Mouse (Mus musculus): Measurements from ENCODE around the gene Glod4. TPM values are rescaled to one million over a fixed set of nuclear protein-coding genes. Genes with fewer than 3 reads are reported as not detected.
A peak's percentile ranks its signal among the peaks of the same experiment; 100 is the strongest.

Gene Glod4
- polyA plus RNA-seq, 1 experiment from 2014 or later = 138 TPM

DNA sequence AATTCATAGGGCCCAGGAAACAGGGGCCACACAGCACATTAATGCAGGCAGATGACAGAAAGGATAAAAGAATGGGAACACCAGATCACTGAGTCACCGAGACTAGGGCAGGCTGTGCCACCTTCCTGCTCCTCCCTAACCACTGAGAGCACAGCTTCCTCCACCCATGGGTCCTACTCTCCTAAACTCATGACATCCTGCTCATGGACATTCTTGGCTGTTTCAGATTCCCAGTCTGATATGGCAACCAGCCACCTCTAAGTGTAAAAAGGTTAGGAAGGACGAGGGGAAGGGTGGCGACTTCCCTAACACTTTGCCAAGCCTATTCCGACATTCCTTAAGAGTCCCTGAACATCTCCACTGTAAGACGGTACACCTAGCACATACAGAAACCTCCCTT is 112.7 kb downstream of the Glod4 start:
- Histone ChIP-seq H3K27me3 (no peaks in the 10 kb centered on the region), H3K4me1 (peaks cover 2% of the 10 kb centered on the region; the same call in 1 of the 2 replicates), H3K9ac (no peak overlapping the region), H3K27ac (peak overlapping the region; percentile 18; the same call in 1 of the 2 replicates), H3K4me2 (no peak overlapping the region), H3K4me3 (no peak overlapping the region), H3K36me3 (peaks cover 12% of the 10 kb centered on the region; the same call in 1 of the 2 replicates), H3K9me3 (no peaks in the 10 kb centered on the region)
- no peak for ATAC-seq (ENCODE audit: borderline replicate concordance, extremely low read depth, low FRiP score, low TSS enrichment)
- 65% methylated on average over 5 of the region's 5 CpGs for WGBS

DNA sequence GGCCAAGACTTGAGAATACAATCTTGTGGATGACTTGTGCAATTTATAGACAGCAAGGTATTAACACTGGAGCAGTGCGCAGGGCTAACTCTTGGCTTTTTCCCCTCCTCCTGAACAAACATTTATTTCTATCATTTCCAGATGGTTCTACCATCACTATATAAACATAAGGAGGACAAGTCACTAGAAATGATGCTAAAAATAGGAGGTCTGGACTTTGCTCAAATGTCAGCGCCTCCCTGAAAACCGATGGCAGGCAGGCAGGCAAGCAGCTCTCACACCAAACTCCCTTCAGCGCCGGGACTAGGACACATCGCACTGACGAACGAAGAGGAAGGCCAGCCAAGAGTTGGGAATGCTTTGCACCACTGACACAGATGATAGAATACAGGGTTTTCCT is 118.1 kb downstream of the Glod4 start:
- Histone ChIP-seq H3K27me3 (no peaks in the 10 kb centered on the region), H3K9ac (no peak overlapping the region), H3K27ac (peak overlapping the region; percentile 75), H3K4me3 (no peak overlapping the region), H3K9me3 (no peaks in the 10 kb centered on the region), H3K4me1 (peaks cover 23% of the 10 kb centered on the region), H3K4me2 (no peak overlapping the region), H3K36me3 (no peaks in the 10 kb centered on the region)
- WGBS = 54% methylated on average over 8 of the region's 8 CpGs
- ATAC-seq (ENCODE audit: borderline replicate concordance, extremely low read depth, low FRiP score, low TSS enrichment) = no peak

DNA sequence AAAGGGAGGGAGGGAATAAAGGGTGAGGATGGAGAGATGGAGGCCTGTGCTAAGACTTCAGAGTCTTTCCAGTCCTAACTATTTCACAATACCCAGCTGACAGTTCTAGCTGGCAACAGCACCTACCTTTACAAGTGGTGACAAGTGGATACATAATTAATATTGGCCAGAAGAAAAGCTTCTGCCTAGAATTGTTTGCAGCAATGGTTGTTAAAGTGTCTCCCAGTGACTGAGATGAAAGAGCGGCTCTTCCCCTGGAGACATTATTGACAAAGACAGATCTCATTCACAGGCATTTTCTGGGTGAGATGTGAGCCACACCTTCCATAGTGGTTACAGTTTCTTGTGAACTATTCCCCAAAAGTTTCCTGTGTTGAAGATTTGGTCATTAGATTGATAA is 120.0 kb downstream of the Glod4 start:
- no peak overlapping the region for H3K9ac ChIP-seq
- 95% methylated on average over 1 of the region's 1 CpGs for WGBS
- no peak overlapping the region for H3K4me3 ChIP-seq
- H3K4me1 ChIP-seq = peaks cover 30% of the 10 kb centered on the region
- no peaks in the 10 kb centered on the region for H3K9me3 ChIP-seq
- no peaks in the 10 kb centered on the region for H3K27me3 ChIP-seq
- no peaks in the 10 kb centered on the region for H3K36me3 ChIP-seq
- ATAC-seq (ENCODE audit: borderline replicate concordance, extremely low read depth, low FRiP score, low TSS enrichment) = no peak
- no peak overlapping the region for H3K4me2 ChIP-seq
- H3K27ac ChIP-seq = no peak overlapping the region

DNA sequence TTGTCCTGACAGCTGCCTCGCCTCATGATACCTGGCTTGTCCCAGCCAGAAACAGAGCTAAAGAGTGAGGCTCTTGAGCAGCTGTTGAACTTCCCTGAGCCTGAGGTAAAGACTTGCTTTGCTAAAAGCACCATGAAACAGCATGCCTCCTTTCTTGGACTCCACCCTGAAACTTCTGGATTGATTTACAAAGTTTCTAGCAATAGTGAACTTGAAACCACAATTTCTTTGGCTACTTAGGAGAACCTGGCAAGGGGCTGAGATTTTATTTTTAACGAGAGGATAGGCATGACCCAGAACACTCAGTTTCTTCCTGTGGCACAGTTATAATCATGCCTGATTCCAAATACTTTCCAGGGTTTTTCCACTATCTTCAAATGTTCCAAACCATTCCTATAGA is 121.0 kb downstream of the Glod4 start:
- H3K9me3 ChIP-seq = no peaks in the 10 kb centered on the region
- no peaks in the 10 kb centered on the region for H3K27me3 ChIP-seq
- H3K4me2 ChIP-seq = no peak overlapping the region
- no peaks in the 10 kb centered on the region for H3K36me3 ChIP-seq
- no peak for ATAC-seq (ENCODE audit: borderline replicate concordance, extremely low read depth, low FRiP score, low TSS enrichment)
- peaks cover 30% of the 10 kb centered on the region for H3K4me1 ChIP-seq
- no peak overlapping the region for H3K4me3 ChIP-seq
- H3K9ac ChIP-seq = no peak overlapping the region
- 80% methylated on average over 2 of the region's 2 CpGs for WGBS
- H3K27ac ChIP-seq = no peak overlapping the region

DNA sequence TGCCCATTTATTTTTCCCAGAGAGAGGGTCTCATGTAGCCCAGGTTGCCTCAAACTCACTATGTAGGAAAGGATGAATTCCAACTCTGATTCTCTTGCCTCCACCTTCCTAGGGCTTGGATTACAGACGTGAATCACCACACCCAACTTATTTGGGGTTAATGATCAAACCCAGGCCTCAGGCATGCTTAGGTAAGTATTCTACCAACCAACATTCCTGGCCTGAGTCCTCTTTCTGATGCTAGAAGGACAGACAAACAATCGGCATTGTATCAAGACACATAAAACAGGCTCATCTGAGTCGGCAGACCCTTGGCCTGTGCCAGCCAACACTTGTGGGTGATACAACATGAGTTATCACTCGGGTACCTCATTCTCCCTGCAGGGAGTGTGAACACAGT is 122.4 kb downstream of the Glod4 start:
- H3K4me1 ChIP-seq = peaks cover 30% of the 10 kb centered on the region
- no peak overlapping the region for H3K9ac ChIP-seq
- H3K27me3 ChIP-seq = no peaks in the 10 kb centered on the region
- no peak for ATAC-seq (ENCODE audit: borderline replicate concordance, extremely low read depth, low FRiP score, low TSS enrichment)
- H3K27ac ChIP-seq = peak overlapping the region; percentile 85; the same call in 1 of the 2 replicates
- peaks cover 10% of the 10 kb centered on the region for H3K36me3 ChIP-seq
- WGBS = 71% methylated on average over 4 of the region's 4 CpGs
- H3K9me3 ChIP-seq = no peaks in the 10 kb centered on the region
- H3K4me3 ChIP-seq = no peak overlapping the region
- no peak overlapping the region for H3K4me2 ChIP-seq

DNA sequence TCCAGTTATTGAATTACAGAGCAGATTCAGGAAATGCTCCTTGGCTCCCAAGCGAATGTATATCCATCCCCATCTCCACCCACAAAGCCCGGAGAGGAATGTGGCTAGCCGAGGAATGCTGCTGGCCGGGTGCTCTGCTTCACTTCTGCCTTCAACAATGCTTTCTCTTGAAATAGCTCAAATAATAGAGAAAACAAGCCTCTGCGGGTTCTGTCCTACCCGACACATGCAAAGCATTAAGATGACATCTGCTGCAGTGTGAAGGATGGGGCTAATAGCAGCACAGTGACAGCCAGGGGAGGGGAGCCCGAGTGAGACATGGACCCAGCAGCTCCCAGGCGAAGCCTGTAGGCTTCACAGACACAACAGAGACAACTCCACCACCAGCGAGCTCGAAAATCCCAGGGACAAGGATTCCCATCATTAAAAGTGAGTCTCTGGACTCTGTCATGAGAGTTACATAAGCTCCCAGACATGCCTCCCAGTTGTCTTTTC is 123.1 kb downstream of the Glod4 start:
- peak; percentile 52; the same call in 1 of the 2 replicates for ATAC-seq (ENCODE audit: borderline replicate concordance, extremely low read depth, low FRiP score, low TSS enrichment)
- Histone ChIP-seq H3K36me3 (peaks cover 10% of the 10 kb centered on the region), H3K9me3 (no peaks in the 10 kb centered on the region), H3K9ac (no peak overlapping the region), H3K4me1 (peaks cover 24% of the 10 kb centered on the region), H3K4me2 (no peak overlapping the region), H3K27ac (peak overlapping the region; percentile 85), H3K27me3 (no peaks in the 10 kb centered on the region), H3K4me3 (no peak overlapping the region)
- 24% methylated on average over 10 of the region's 10 CpGs for WGBS

DNA sequence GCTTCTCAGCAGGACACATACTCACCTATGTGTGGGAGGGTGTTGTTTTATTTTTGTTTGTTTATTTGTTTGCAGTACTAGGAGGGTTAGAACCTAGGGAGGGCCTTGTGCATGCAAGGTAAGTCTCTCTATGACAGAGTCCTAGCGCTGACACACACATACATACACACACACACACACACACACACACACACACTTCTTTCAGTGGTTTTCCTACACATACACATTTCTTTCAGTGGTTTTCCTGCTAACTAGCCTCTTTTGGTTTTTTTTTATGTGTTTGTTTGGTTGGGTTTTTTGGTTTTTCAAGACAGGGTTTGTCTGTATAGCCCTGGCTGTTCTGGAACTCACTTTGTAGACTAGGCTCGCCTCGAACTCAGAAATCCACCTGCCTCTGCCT is 133.1 kb downstream of the Glod4 start:
- Histone ChIP-seq H3K4me2 (no peak overlapping the region), H3K27ac (no peak overlapping the region), H3K4me3 (no peak overlapping the region), H3K9me3 (no peaks in the 10 kb centered on the region), H3K4me1 (peaks cover 24% of the 10 kb centered on the region), H3K36me3 (0 out of 2 replicates have a peak, but pooled peaks cover 7% of the 10 kb centered on the region), H3K9ac (no peak overlapping the region), H3K27me3 (no peaks in the 10 kb centered on the region)
- WGBS = 93% methylated on average over 3 of the region's 3 CpGs
- ATAC-seq (ENCODE audit: borderline replicate concordance, extremely low read depth, low FRiP score, low TSS enrichment) = no peak

DNA sequence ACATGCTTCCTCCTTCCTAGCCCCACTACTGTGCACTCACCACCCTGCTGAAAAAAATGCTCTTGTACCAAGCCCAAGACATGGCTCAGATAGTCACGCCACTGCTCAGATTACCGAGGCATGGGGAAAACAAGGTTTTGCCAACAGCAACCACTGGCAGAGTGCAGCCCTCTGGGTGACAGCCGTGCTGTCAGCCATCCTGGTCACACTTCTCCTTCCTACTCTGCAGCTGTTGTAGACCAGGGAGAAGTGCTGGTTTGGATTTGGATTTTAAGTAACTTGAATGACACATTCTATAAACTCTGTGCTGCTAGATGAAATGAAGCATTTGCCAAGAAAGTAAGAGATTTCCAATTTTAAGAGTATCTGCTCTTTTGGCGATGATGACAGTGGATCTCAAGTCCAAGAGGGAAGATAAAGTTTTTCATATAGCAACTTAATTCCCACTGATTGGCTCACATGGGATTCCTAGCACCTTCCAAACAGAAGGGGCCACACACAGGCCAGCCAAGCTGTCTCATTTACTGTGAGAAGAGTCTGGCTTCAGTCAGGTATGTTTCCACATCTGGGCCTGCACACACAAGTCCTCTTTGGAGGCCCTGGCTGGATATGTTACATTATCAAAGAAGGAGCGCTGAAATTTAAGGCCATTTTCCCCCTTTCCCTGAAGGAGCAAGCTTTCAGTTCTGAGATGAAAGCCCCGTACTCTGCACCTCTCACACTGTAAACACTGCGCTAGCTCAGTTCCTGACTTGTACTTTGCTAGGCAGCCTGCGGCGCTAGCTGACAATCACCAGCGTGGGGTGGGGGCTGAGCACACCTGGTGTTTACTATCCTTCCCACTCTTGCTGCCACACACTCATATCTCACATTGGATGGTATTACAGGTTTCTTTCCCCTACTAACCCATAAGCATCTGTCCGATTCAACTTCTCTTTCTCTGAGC is 136.7 kb downstream of the Glod4 start:
- Histone ChIP-seq H3K4me2 (no peak overlapping the region), H3K9me3 (no peaks in the 10 kb centered on the region), H3K4me3 (no peak overlapping the region), H3K27ac (peak overlapping the region; percentile 79), H3K9ac (no peak overlapping the region), H3K4me1 (peaks cover 27% of the 10 kb centered on the region), H3K27me3 (no peaks in the 10 kb centered on the region), H3K36me3 (no peaks in the 10 kb centered on the region)
- 28% methylated on average over 11 of the region's 11 CpGs for WGBS
- ATAC-seq (ENCODE audit: borderline replicate concordance, extremely low read depth, low FRiP score, low TSS enrichment) = peak; percentile 85

DNA sequence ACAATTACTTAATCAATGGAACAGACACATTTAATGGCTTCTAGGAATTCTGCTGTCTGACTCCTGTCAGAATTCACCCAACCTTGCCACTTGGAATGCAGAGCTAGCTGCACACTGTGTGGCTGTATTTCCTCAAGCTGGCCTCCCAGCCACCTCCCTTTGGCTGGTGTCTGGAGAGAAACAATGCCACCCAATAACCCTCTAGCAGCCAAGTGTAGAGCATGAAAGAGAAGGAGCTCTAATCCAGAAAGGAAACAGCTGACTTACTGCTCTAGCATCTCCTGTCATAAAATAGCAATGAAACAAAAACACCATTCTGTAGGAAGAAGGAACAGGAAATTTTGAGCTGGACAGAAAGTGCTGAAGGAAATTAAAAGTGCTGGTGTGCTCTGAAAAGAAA is 142.4 kb downstream of the Glod4 start:
- H3K4me2 ChIP-seq = no peak overlapping the region
- H3K27me3 ChIP-seq = no peaks in the 10 kb centered on the region
- peaks cover 48% of the 10 kb centered on the region for H3K4me1 ChIP-seq
- no peak overlapping the region for H3K9ac ChIP-seq
- ATAC-seq (ENCODE audit: borderline replicate concordance, extremely low read depth, low FRiP score, low TSS enrichment) = peak; percentile 62; the same call in 1 of the 2 replicates
- no peaks in the 10 kb centered on the region for H3K9me3 ChIP-seq
- H3K4me3 ChIP-seq = no peak overlapping the region
- peak overlapping the region; percentile 81 for H3K27ac ChIP-seq
- no peaks in the 10 kb centered on the region for H3K36me3 ChIP-seq

DNA sequence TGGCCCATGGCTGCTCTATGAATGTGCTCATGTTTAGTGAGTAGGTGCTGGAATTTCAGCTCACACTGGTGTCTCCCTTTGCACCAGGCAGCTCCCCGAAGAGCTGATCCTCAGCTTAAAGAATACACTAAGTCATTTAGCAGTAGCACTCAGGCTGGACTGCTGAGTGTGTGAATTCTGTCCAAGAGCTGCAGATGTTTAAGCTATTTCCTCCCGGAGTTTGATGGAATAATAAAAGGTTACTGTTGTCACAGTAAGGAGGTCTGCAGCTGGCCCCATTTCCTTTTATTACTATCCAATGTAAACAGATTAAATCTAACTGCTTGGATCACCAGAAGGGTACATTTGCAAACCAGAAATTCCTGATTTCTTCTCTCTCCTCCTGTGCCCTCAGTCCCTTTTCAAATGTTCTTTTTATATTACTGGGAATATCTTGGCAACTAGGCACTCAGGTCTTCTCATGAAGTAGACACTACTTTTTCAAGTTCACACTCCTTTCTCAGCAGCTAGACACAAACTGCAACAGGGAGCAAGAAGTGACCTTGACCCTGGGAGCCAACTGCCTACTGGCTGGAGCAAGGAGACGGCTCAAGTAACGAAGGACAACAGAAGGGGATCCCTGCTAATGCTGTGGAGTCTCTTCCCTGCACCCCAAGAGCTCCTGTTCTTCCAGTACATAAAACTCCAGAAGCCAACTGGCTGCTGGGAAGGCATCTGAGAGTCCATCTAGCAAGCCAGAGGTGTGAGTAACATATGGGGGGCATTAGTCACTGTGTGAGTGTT is 144.1 kb downstream of the Glod4 start:
- H3K27me3 ChIP-seq = no peaks in the 10 kb centered on the region
- no peaks in the 10 kb centered on the region for H3K36me3 ChIP-seq
- peaks cover 40% of the 10 kb centered on the region for H3K4me1 ChIP-seq
- H3K4me3 ChIP-seq = no peak overlapping the region
- peak overlapping the region; percentile 81 for H3K27ac ChIP-seq
- peak; percentile 67 for ATAC-seq (ENCODE audit: borderline replicate concordance, extremely low read depth, low FRiP score, low TSS enrichment)
- no peak overlapping the region for H3K9ac ChIP-seq
- 19% methylated on average over 4 of the region's 4 CpGs for WGBS
- H3K4me2 ChIP-seq = no peak overlapping the region
- H3K9me3 ChIP-seq = no peaks in the 10 kb centered on the region

DNA sequence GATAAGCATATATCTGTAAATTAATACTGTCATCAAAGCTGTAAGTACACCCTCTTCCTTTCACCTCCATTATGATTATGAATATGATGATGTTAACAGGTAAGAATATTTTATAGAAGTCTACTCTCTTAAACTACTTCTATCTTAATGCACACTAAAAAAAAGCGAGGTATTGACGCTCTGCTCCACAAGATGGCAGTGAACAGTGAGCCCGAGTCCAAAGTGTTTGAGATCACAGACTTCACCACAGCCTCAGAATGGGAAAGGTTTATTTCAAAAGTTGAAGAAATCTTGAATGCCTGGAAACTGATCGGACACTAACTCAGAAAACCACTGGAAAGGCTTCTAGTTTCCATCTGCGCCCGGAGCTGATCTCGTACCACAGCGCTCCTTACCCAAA is 149.9 kb downstream of the Glod4 start:
- H3K36me3 ChIP-seq = peaks cover 3% of the 10 kb centered on the region; the same call in 1 of the 2 replicates
- 83% methylated on average over 8 of the region's 8 CpGs for WGBS
- no peak overlapping the region for H3K4me3 ChIP-seq
- H3K27me3 ChIP-seq = no peaks in the 10 kb centered on the region
- peaks cover 5% of the 10 kb centered on the region for H3K4me1 ChIP-seq
- no peak overlapping the region for H3K27ac ChIP-seq
- no peaks in the 10 kb centered on the region for H3K9me3 ChIP-seq
- H3K9ac ChIP-seq = no peak overlapping the region
- no peak overlapping the region for H3K4me2 ChIP-seq
- ATAC-seq (ENCODE audit: borderline replicate concordance, extremely low read depth, low FRiP score, low TSS enrichment) = no peak

DNA sequence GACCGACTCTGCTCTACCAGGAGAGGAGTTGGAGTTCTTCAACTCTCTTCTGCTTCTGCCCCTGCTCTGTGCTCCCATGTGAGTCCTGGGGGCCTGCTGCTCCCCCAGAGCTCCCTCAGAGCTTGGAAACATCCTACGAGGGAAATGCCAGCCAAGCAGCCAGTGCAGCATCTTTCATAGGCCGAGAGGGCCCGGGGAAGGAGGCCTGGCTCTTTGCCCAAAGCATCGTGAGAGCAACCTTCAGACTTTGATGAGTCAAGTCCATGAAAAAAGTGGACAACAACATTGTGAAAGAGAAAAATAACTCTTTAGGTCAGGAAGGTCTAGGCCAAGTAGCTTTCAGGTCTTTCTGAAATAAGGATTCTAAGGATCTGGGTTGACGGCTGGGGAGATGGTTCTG is 153.7 kb downstream of the Glod4 start:
- WGBS = 64% methylated on average over 6 of the region's 6 CpGs
- no peaks in the 10 kb centered on the region for H3K4me1 ChIP-seq
- H3K9ac ChIP-seq = no peak overlapping the region
- H3K27me3 ChIP-seq = no peaks in the 10 kb centered on the region
- H3K36me3 ChIP-seq = peaks cover 12% of the 10 kb centered on the region; the same call in 1 of the 2 replicates
- H3K4me2 ChIP-seq = no peak overlapping the region
- H3K9me3 ChIP-seq = no peaks in the 10 kb centered on the region
- no peak overlapping the region for H3K4me3 ChIP-seq
- ATAC-seq (ENCODE audit: borderline replicate concordance, extremely low read depth, low FRiP score, low TSS enrichment) = no peak
- no peak overlapping the region for H3K27ac ChIP-seq

Data from lung, embryonic 15.5 days (tissue).